Mouse (Mus musculus): Measurements from ENCODE around the gene Ifi213. TPM values are rescaled to one million over a fixed set of nuclear protein-coding genes. Genes with fewer than 3 reads are reported as not detected.

Gene Ifi213
- polyA plus RNA-seq, 1 experiment from 2014 or later = not detected

Small RNA genes lying within 50 kb of the gene (microRNA-seq; reads per million reads assigned to microRNA genes)
- gene Gm44339 (ENCODE audit: borderline number of aligned reads) (not detected), gene Gm44481 (ENCODE audit: borderline number of aligned reads) (not detected)

Other genes starting within 250 kb of the Ifi213 start
- gene Aim2, start 248.4 kb downstream of the Ifi213 start, polyA plus RNA-seq (2014; fragmentation: Nextera tagmentation; extraction: Ambion mirVana) = 1.9 and 2.1 TPM in 2 replicates
- 7.3 and 10.1 TPM in 2 replicates for gene Cadm3, start 231.6 kb downstream of the Ifi213 start, polyA plus RNA-seq (2014; fragmentation: Nextera tagmentation; extraction: Ambion mirVana)
- not detected in 2 replicates for gene Ifi206, start 108.2 kb downstream of the Ifi213 start, polyA plus RNA-seq (2014; fragmentation: Nextera tagmentation; extraction: Ambion mirVana)
- gene Ifi214, start 63.3 kb downstream of the Ifi213 start, polyA plus RNA-seq (2014; fragmentation: Nextera tagmentation; extraction: Ambion mirVana) = not detected in 2 replicates
- not detected in 2 replicates for gene Ifi209, start 31.6 kb upstream of the Ifi213 start, polyA plus RNA-seq (2014; fragmentation: Nextera tagmentation; extraction: Ambion mirVana)
- gene Ifi208, start 74.4 kb upstream of the Ifi213 start, polyA plus RNA-seq (2014; fragmentation: Nextera tagmentation; extraction: Ambion mirVana) = 0.07 and 0.11 TPM in 2 replicates
- gene Ifi207, start 142.5 kb upstream of the Ifi213 start, polyA plus RNA-seq (2014; fragmentation: Nextera tagmentation; extraction: Ambion mirVana) = 0.74 and 0.95 TPM in 2 replicates
- gene Ifi204, start 167.7 kb upstream of the Ifi213 start, polyA plus RNA-seq (2014; fragmentation: Nextera tagmentation; extraction: Ambion mirVana) = 1.00 and 1.0 TPM in 2 replicates